Mouse (Mus musculus): ENCODE data around the gene Tktl1.
A peak's percentile ranks its signal among the peaks of the same experiment; 100 is the strongest.

- TF ChIP-seq CTCF (IDR thresholded peaks at IDR 0.05; ENCODE audit: control insufficient read depth, insufficient read depth, insufficient read length) (no peak), MYOD1 (IDR thresholded peaks at IDR 0.05; ENCODE audit: control insufficient read depth, insufficient read length, low read depth) (no peak), CEBPB (IDR thresholded peaks at IDR 0.05; ENCODE audit: low read depth) (peak; percentile 78), MAX (IDR thresholded peaks at IDR 0.05) (no peak), MYOG (IDR thresholded peaks at IDR 0.05; ENCODE audit: control insufficient read depth, extremely low read depth, insufficient read length) (no peak)
Observed at GRCm38 (mm10) chrX:74246693-74247092, 69.6 kb downstream of the Tktl1 start.

Measured in C2C12 (cell line).